Mouse (Mus musculus) kidney, adult 11 months (tissue): ENCODE results near the gene Arntl.

Experiments used
- DNase-seq: peaks from one replicate; pipeline ENCODE4 v3.0.0; 2022

The Arntl gene

GRCm38 (mm10) chr7:113295077-113295890 is 88.0 kb downstream of the Arntl start:
- DNase-seq, result no peak

- DNase-seq, result no peak
These were observed 90.5 kb downstream of the Arntl start for GRCm38 (mm10) chr7:113297813-113298212.

GRCm38 (mm10) chr7:113310136-113310535 is 102.9 kb downstream of the Arntl start:
- no peak for DNase-seq

- DNase-seq, result no peak
These were observed 104.5 kb downstream of the Arntl start for GRCm38 (mm10) chr7:113311784-113312183.

GRCm38 (mm10) chr7:113320128-113320527 is 112.9 kb downstream of the Arntl start:
- DNase-seq, result no peak

- no peak for DNase-seq
These were observed 126.8 kb downstream of the Arntl start for GRCm38 (mm10) chr7:113334036-113334435.

GRCm38 (mm10) chr7:113335250-113335649 is 128.0 kb downstream of the Arntl start:
- DNase-seq, result no peak

- DNase-seq, result no peak
These were observed 140.0 kb downstream of the Arntl start for GRCm38 (mm10) chr7:113347271-113347670.

GRCm38 (mm10) chr7:113347694-113348093 is 140.4 kb downstream of the Arntl start:
- no peak for DNase-seq

- no peak for DNase-seq
These were observed 141.8 kb downstream of the Arntl start for GRCm38 (mm10) chr7:113349089-113349488.
